Mouse (Mus musculus) thymus, adult 2 months (tissue): Measurements from ENCODE around the gene Glg1. TPM values are rescaled to one million over a fixed set of nuclear protein-coding genes. Genes with fewer than 3 reads are reported as not detected.
"Not testable (repeated sequence)": the region's sequence is repeated elsewhere in the genome, so short reads cannot be mapped to it uniquely, and the experiment has no call there.

Experiments
- DNase-seq: peaks from one replicate; pipeline ENCODE4 v3.0.0; 2021
- H3K27ac ChIP-seq: fragments of 200-500 bp; 2 replicates; pipeline ENCODE4 v1.5.1; 2012; ENCODE audit warnings: low read length, control low read depth; ENCODE audit not compliant: control insufficient read depth, insufficient read depth
- H3K27me3 ChIP-seq: fragments of 200-500 bp; 2 replicates; pipeline ENCODE4 v1.6.1; 2012; ENCODE audit warnings: mild to moderate bottlenecking, low read length, moderate library complexity, mixed read lengths; ENCODE audit not compliant: control insufficient read depth, insufficient read depth
- H3K36me3 ChIP-seq: fragments of 200-500 bp; 2 replicates; pipeline ENCODE4 v1.6.1; 2012; ENCODE audit warnings: mild to moderate bottlenecking, low read length, moderate library complexity; ENCODE audit not compliant: control insufficient read depth, insufficient read depth
- H3K4me1 ChIP-seq: fragments of 200-500 bp; replicated peaks from 2 replicates; pipeline ENCODE4 v1.6.1; 2012; ENCODE audit warnings: low read length; ENCODE audit not compliant: control insufficient read depth, insufficient read depth
- H3K4me3 ChIP-seq: fragments of 200-500 bp; 2 replicates; pipeline ENCODE4 v1.5.1; 2012; ENCODE audit warnings: mild to moderate bottlenecking, low read length, control low read depth, moderate library complexity; ENCODE audit not compliant: control insufficient read depth, insufficient read depth
- CTCF ChIP-seq: fragments of 200-500 bp; IDR thresholded peaks from 2 replicates; pipeline ENCODE4 v1.5.1; 2012; ENCODE audit warnings: mild to moderate bottlenecking, control low read depth, low read length, moderate library complexity, borderline replicate concordance; ENCODE audit not compliant: control insufficient read depth, poor library complexity, insufficient read depth; ENCODE audit errors: extremely low read depth
- POLR2A ChIP-seq: fragments of 200-500 bp; IDR thresholded peaks from 2 replicates; pipeline ENCODE4 v1.6.1; 2012; ENCODE audit warnings: mild to moderate bottlenecking, low read length, control low read depth, moderate library complexity; ENCODE audit not compliant: control insufficient read depth, poor library complexity, insufficient read depth; ENCODE audit errors: extremely low read depth
- WGBS: fragments of 180-500 bp; shearing (Covaris S2); methylation state at CpG from one replicate; pipeline ENCODE4 v1.1.7; 2018; 5-methylcytosine and 5-hydroxymethylcytosine counted together
- polyA plus RNA-seq: library from polyadenylated mRNA; depleted of rRNA; stranded (reverse); fragments of >200 nt; gene quantifications from 2 replicates; pipeline ENCODE4 v1.2.3, GENCODE M21; 2012

The Glg1 gene
- polyA plus RNA-seq, 1 experiment: 45.3 TPM

DNA sequence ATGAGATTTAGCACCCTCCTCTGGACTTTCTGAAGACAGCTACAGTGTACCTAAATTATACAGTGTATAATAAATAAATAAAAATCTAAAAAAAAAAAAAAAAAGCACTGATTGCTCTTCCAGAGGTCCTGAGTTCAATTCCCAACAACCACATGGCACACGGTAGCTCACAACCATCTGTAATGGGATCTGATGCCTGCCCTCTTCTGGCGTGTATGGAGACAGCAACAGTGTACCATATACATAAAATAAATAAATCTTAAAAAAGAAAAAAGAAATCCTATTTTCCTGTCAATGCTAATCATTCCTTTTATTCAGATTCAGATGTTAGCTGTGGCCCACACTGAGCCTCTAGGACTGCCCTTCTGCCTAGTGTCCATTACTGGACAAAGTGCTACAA, 9.3 kb upstream of the Glg1 start:
- TF ChIP-seq POLR2A: no peak
- TF ChIP-seq CTCF: no peak
- no peak overlapping the region for H3K27ac ChIP-seq
- no peak overlapping the region for H3K4me3 ChIP-seq
- H3K4me1 ChIP-seq: no peaks in the 10 kb centered on the region
- WGBS: 93% methylated on average over 2 of the region's 2 CpGs
- no peaks in the 10 kb centered on the region for H3K27me3 ChIP-seq
- peaks cover 5% of the 10 kb centered on the region for H3K36me3 ChIP-seq
- no peak for DNase-seq

DNA sequence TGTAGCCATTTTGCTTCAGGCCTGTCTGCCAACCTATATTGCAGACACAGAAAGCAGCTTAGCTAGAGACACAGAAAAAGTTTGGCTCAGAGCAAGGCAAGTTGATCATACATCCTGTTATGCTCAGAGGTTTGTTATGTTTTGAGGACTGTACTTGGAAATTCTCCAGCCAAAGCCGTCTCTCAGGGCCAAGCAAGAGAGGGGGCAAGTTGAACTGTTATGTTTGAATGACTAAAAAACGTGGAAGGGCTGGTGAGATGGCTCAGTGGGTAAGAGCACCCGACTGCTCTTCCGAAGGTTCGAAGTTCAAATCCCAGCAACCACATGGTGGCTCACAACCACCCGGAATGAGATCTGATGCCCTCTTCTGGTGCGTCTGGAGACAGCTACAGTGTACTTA, 7.1 kb upstream of the Glg1 start:
- H3K27ac ChIP-seq, H3K4me1 ChIP-seq, H3K27me3 ChIP-seq, DNase-seq, H3K36me3 ChIP-seq, H3K4me3 ChIP-seq: not testable (repeated sequence)
- WGBS: 94% methylated on average over 7 of the region's 7 CpGs

DNA sequence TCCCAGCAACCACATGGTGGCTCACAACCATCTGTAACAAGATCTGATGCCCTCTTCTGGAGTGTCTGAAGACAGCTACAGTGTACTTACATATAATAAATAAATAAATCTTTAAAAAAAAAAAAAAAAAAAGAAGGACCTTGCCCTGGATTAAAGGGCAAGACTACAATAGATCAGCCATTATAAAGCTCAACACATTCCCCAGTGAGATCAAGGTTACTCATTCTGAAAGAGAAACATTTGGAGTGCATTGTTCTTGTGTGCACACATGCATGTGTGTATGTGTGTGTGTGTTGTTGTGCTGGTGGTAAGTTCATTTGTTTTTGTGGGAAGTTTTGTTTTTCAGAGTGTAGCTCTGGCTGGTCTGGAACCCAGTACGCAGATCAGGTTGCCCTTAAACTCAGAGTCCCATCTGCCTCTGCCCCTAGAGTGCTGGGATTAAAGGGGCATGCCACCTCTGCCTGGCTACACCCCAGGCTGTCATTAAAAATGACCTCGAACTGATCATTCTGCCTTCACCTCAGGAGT, 5.7 kb upstream of the Glg1 start:
- H3K27ac ChIP-seq: no peak overlapping the region
- H3K27me3 ChIP-seq: no peaks in the 10 kb centered on the region
- H3K36me3 ChIP-seq: no peaks in the 10 kb centered on the region
- no peak for DNase-seq
- H3K4me3 ChIP-seq: no peak overlapping the region
- no peak for TF ChIP-seq POLR2A
- no peak for TF ChIP-seq CTCF
- 90% methylated on average over 2 of the region's 2 CpGs for WGBS
- no peaks in the 10 kb centered on the region for H3K4me1 ChIP-seq

DNA sequence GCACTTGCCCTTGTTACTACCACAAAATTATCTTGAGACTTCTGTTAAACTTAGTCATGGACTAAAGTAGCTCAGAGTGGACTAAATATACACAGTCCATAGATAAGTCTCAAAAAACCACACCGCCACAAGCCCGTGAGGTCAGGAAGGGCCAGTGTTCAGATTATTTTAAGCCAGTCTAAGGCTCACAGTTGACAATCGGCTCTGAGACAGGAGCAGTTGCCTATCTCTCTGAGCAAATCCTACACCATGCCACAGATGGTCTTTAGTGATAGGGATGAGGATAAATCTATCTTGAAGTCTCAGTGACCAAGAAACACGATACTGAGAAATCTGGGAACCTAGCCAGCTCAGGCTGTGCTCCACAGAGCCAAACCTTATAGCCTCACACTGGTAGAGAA, 3.0 kb upstream of the Glg1 start:
- no peak for DNase-seq
- WGBS: 63% methylated on average over 4 of the region's 4 CpGs
- Histone ChIP-seq H3K4me1 (no peaks in the 10 kb centered on the region), H3K36me3 (no peaks in the 10 kb centered on the region), H3K4me3 (no peak overlapping the region), H3K27ac (no peak overlapping the region), H3K27me3 (no peaks in the 10 kb centered on the region)
- TF ChIP-seq CTCF: no peak
- no peak for TF ChIP-seq POLR2A

DNA sequence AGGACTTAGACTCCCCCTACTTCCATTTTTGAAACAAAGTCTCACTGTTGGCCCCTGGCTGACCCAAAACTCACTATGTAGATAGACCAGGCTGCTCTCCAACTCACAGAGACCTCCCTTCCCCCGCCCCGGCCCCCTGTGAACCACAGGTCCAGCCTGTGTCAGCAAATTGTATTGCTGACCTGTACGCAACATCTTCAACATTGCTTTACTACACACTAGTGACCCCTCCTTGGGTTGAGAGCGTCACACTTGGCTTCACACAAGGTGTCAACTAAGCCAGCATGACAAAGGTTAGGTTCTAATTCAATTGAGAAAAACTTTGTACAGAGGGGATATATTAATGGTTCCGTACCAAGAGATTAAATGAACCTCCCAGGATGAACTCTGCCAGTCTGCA, 1.2 kb upstream of the Glg1 start:
- no peak for TF ChIP-seq POLR2A
- no peak for TF ChIP-seq CTCF
- no peak for DNase-seq

DNA sequence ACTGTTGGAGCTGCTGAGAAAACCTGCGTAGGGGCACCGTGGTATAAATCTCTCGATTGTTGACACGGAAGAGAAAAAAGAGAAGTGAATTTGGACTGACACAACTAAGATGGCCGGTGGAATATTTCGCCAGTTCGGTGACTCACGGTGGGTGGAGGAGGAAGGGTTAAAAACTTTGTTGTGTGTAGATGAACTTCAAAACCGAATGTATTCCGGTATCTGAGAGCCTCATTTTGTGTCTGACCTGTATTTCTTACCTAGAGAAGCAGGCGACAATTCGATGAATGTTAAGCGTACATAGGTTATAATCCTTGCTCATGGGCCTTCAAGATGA, 359 bp upstream of the Glg1 start:
- peak overlapping the region; percentile 60 for H3K4me3 ChIP-seq
- H3K27me3 ChIP-seq: no peaks in the 10 kb centered on the region
- 7% methylated on average over 13 of the region's 13 CpGs for WGBS
- no peak overlapping the region; the same call in 1 of the 2 replicates for H3K27ac ChIP-seq
- TF ChIP-seq POLR2A (no peak), CTCF (no peak)
- no peaks in the 10 kb centered on the region for H3K36me3 ChIP-seq
- DNase-seq: no peak
- no peaks in the 10 kb centered on the region for H3K4me1 ChIP-seq

More for the DNA sequence above, 1.2 kb upstream of the Glg1 start:
- WGBS: 97% methylated on average over 5 of the region's 5 CpGs
- Histone ChIP-seq H3K4me3 (no peak overlapping the region), H3K27me3 (no peaks in the 10 kb centered on the region), H3K4me1 (no peaks in the 10 kb centered on the region), H3K27ac (no peak overlapping the region), H3K36me3 (no peaks in the 10 kb centered on the region)

DNA sequence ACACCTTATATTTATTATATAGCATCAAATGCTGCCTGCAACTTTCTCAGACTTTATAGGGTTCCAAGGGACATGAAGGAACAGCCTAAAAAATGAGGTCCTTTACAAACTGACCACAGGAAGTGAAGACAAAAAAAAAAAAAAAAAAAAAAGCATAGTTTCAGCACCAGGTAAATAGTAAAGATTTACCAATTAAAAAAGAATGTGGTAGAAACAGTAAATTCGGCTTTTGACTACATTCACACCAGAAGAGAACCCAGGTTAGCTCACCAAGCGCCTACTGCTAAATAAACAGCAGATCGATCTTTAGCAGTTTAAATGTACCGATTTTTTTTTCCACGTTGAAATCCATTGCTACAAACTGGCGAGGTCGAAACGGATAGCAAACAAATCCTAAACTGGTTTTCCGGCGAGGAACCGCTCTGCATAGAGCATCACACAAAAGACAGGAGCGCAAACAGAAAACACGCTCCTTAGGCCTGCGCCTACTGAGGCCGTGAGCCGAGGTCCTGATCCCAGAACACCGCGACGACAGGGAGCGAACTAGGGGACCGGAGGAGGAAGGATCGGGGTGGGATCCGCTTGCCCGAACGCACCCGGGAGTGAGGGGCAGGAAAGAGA, 896 bp downstream of the Glg1 start:
- no peak for TF ChIP-seq POLR2A
- TF ChIP-seq CTCF: no peak
- Histone ChIP-seq H3K4me1 (no peaks in the 10 kb centered on the region), H3K27me3 (no peaks in the 10 kb centered on the region), H3K27ac (peak overlapping the region; percentile 46), H3K36me3 (no peaks in the 10 kb centered on the region), H3K4me3 (peak overlapping the region; percentile 60)
- 2% methylated on average over 26 of the region's 26 CpGs for WGBS
- DNase-seq: no peak
